Mouse (Mus musculus) ES-E14 (cell line): ENCODE measurements at regions not wholly inside any gene's neighbourhood (a gene's known extent, or its start where the extent isn't known, plus 50 kb on each side); places are given as distances from the start of the nearest gene placed in this dataset.

Experiments used
- CHD2 ChIP-seq: IDR thresholded peaks from 2 replicates; pipeline ENCODE4 v1.6.1; 2014; ENCODE audit warnings: mild to moderate bottlenecking, low read depth, low read length, inconsistent platforms
- HCFC1 ChIP-seq: IDR thresholded peaks from 2 replicates; pipeline ENCODE4 v1.6.1; 2012; ENCODE audit warnings: low read length, inconsistent platforms, borderline replicate concordance; ENCODE audit not compliant: insufficient read depth
- MAFK ChIP-seq: IDR thresholded peaks from 2 replicates; pipeline ENCODE4 v1.6.1; 2014; ENCODE audit warnings: mild to moderate bottlenecking, low read depth, low read length, inconsistent platforms; ENCODE audit not compliant: insufficient read depth
- ZNF384 ChIP-seq: IDR thresholded peaks from 2 replicates; pipeline ENCODE4 v1.6.1; 2012; ENCODE audit warnings: low read depth, low read length, inconsistent platforms

DNA sequence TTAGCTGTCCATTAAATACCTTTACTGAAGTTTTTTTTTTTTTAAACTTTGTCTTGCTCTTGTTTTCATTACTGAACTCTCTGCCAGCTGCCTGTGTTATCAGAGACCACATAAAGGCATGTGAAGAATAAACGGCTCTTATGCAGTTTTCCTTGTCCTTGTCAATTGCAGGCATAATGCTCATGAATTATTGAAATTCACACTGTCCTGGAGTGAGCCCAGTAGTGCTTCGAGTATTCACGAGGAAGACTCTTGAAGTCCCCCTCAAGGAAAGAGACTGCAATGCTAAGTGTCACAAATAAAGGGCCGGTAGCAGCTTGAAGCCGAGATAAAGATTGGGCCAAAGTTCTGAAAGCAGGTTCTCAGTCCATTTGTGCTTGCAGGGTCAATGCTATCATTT is 144.7 kb upstream of the Igfbp7 start:
- no peak for TF ChIP-seq MAFK
- no peak for TF ChIP-seq ZNF384
- no peak for TF ChIP-seq HCFC1
- no peak for TF ChIP-seq CHD2
